Mouse (Mus musculus) activated CD4-positive, CD25-positive, alpha-beta regulatory T cell, adult 4 months (primary cell): Measurements from ENCODE around the gene Tbc1d4. TPM values are rescaled to one million over a fixed set of nuclear protein-coding genes. Genes with fewer than 3 reads are reported as not detected.

Source experiments
- polyA plus RNA-seq, 2 experiments: library from polyadenylated mRNA; unstranded; fragments of 100-300 nt; shearing (Covaris generic); gene quantifications; one replicate each; pipeline ENCODE4 v1.2.1; 2017

The Tbc1d4 gene
- polyA plus RNA-seq, 2 experiments from 2014 or later: 118 to 135 TPM

Other genes starting within 250 kb of the Tbc1d4 start
- 100 to 1,000 TPM; 135 to 146 TPM for gene Commd6, start 31.5 kb upstream of the Tbc1d4 start, polyA plus RNA-seq
- 10 to 100 TPM; 82.0 to 89.3 TPM for gene Uchl3, start 44.8 kb upstream of the Tbc1d4 start, polyA plus RNA-seq
- not detected for gene Gm9922, start 120.6 kb upstream of the Tbc1d4 start, polyA plus RNA-seq
- under 1 TPM in 1 of 2 experiments, not detected in 1; 0.45 TPM for gene Lmo7, start 120.8 kb upstream of the Tbc1d4 start, polyA plus RNA-seq